Mouse (Mus musculus): ENCODE results near the gene Gm8653. TPM values are rescaled to one million over a fixed set of nuclear protein-coding genes. Genes with fewer than 3 reads are reported as not detected.
"Not testable (repeated sequence)": the region's sequence is repeated elsewhere in the genome, so short reads cannot be mapped to it uniquely, and the experiment has no call there.

Gm8653 gene
- polyA plus RNA-seq (2012; rRNA removed) (not detected in 2 replicates), polyA plus RNA-seq (2014; fragmentation: Nextera tagmentation; extraction: Ambion mirVana) (not detected in 2 replicates)

DNA sequence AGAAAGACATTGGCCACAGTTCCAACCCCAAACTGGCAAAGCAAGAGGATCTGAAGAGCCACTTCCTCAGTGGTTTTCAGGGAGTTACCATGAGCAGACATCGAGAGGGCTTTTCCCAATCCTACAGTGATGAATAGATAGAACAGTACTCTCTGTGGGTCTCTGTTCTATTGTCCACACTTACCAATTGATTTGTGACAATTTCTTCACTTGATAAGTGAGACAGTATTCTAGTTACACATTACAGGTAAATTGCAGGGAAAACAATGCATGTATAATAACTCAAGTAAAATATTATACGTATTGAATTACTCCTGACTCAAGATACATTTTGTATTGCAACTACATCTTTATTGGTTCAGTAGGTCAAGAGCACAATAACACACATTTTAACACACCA lies at the start of gene Gm8653:
Gene Gm8653, minus strand, starts transcription at position 101 of the 400 bp plus-strand sequence.
- not testable (repeated sequence) for H3K4me3 ChIP-seq (ENCODE audit: insufficient read depth in 1 of 2, low read depth in 2 of 2, low read length in 2 of 2); H3K36me3 ChIP-seq (replicated peaks; ENCODE audit: control insufficient read depth, insufficient read depth, low read depth); H3K9me3 ChIP-seq (ENCODE audit: control insufficient read depth, low read length); DNase-seq (ENCODE audit: low read depth in 3 of 3, low spot score in 3 of 3); H3K9ac ChIP-seq (replicated peaks); H3K27me3 ChIP-seq (ENCODE audit: control insufficient read depth, insufficient read depth, low read length); ATAC-seq (ENCODE audit: insufficient read depth); H3K27ac ChIP-seq; H3K4me1 ChIP-seq (replicated peaks; ENCODE audit: control insufficient read depth in 2 of 2, insufficient read depth in 2 of 2, low read length in 1 of 2); H3K4me2 ChIP-seq (ENCODE audit: low read depth)
- no CpG with 5 or more reads among the region's 2 CpGs for WGBS (ENCODE audit: insufficient replicate concordance)

- H3K9ac ChIP-seq (replicated peaks); H3K27ac ChIP-seq; H3K36me3 ChIP-seq (replicated peaks; ENCODE audit: control insufficient read depth, insufficient read depth, low read depth); H3K9me3 ChIP-seq (ENCODE audit: control insufficient read depth, low read length); H3K4me1 ChIP-seq (replicated peaks; ENCODE audit: control insufficient read depth in 2 of 2, insufficient read depth in 2 of 2, low read length in 1 of 2); H3K27me3 ChIP-seq (ENCODE audit: control insufficient read depth, insufficient read depth, low read length); H3K4me3 ChIP-seq (ENCODE audit: insufficient read depth in 1 of 2, low read depth in 2 of 2, low read length in 2 of 2); DNase-seq (ENCODE audit: low read depth in 3 of 3, low spot score in 3 of 3); ATAC-seq (ENCODE audit: insufficient read depth); H3K4me2 ChIP-seq (ENCODE audit: low read depth): not testable (repeated sequence)
- 4% methylated on average over 1 of the region's 2 CpGs for WGBS (ENCODE audit: insufficient replicate concordance)
Observed at GRCm38 (mm10) chr7:22229384-22229783, 28.3 kb upstream of the Gm8653 start, which contains the start of gene Gm8453. Gene Gm8453, minus strand, starts transcription at chr7:22229484.

DNA sequence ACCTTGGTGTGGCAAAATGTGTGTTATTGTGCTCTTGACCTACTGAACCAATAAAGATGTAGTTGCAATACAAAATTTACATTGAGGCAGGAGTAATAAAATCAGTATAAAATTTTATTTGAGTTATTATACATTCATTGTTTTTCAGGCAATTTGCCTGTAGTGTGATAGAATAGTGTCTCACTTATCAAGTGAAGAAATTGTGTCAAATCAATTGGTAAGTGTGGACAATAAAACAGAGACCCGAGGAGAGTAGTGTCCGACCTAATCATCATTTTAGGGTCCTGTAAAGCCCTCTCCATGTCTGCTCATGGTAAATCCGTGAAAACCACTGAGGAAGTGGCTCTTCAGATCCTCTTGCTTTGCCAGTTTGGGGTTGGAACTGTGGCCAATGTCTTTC lies 12.0 kb downstream of the Gm8653 start, which contains the start of gene Vmn1r143:
Gene Vmn1r143, plus strand, starts transcription at position 301 of the 400 bp plus-strand sequence.
- not testable (repeated sequence) for H3K9ac ChIP-seq (replicated peaks)

GRCm38 (mm10) chr7:22163935-22164334 lies 37.1 kb downstream of the Gm8653 start, which contains the start of gene Vmn1r142:
Gene Vmn1r142, minus strand, starts transcription at chr7:22164035.
- H3K9ac ChIP-seq (replicated peaks); H3K4me1 ChIP-seq (replicated peaks; ENCODE audit: control insufficient read depth in 2 of 2, insufficient read depth in 2 of 2, low read length in 1 of 2); H3K4me2 ChIP-seq (ENCODE audit: low read depth); H3K27ac ChIP-seq; H3K27me3 ChIP-seq (ENCODE audit: control insufficient read depth, insufficient read depth, low read length); H3K36me3 ChIP-seq (replicated peaks; ENCODE audit: control insufficient read depth, insufficient read depth, low read depth); H3K9me3 ChIP-seq (ENCODE audit: control insufficient read depth, low read length); DNase-seq (ENCODE audit: low read depth in 3 of 3, low spot score in 3 of 3); H3K4me3 ChIP-seq (ENCODE audit: insufficient read depth in 1 of 2, low read depth in 2 of 2, low read length in 2 of 2); ATAC-seq (ENCODE audit: insufficient read depth): not testable (repeated sequence)
- no CpG with 5 or more reads among the region's 3 CpGs for WGBS (ENCODE audit: insufficient replicate concordance)

More for the DNA sequence above, 12.0 kb downstream of the Gm8653 start, which contains the start of gene Vmn1r143:
- H3K4me3 ChIP-seq (ENCODE audit: insufficient read depth in 1 of 2, low read depth in 2 of 2, low read length in 2 of 2); H3K36me3 ChIP-seq (replicated peaks; ENCODE audit: control insufficient read depth, insufficient read depth, low read depth); H3K4me2 ChIP-seq (ENCODE audit: low read depth); H3K27me3 ChIP-seq (ENCODE audit: control insufficient read depth, insufficient read depth, low read length); DNase-seq (ENCODE audit: low read depth in 3 of 3, low spot score in 3 of 3); H3K27ac ChIP-seq; ATAC-seq (ENCODE audit: insufficient read depth); H3K4me1 ChIP-seq (replicated peaks; ENCODE audit: control insufficient read depth in 2 of 2, insufficient read depth in 2 of 2, low read length in 1 of 2); H3K9me3 ChIP-seq (ENCODE audit: control insufficient read depth, low read length): not testable (repeated sequence)
- WGBS (ENCODE audit: insufficient replicate concordance) = no CpG with 5 or more reads among the region's 3 CpGs

Other genes starting within 250 kb of the Gm8653 start
- not detected in 2 replicates for gene Vmn1r137, start 206.7 kb downstream of the Gm8653 start, polyA plus RNA-seq (2012; rRNA removed)
- gene Vmn1r137, start 206.7 kb downstream of the Gm8653 start, polyA plus RNA-seq (2014; fragmentation: Nextera tagmentation; extraction: Ambion mirVana) = not detected in 2 replicates
- not detected in 2 replicates for gene Vmn1r138, start 172.4 kb downstream of the Gm8653 start, polyA plus RNA-seq (2012; rRNA removed)
- not detected in 2 replicates for gene Vmn1r138, start 172.4 kb downstream of the Gm8653 start, polyA plus RNA-seq (2014; fragmentation: Nextera tagmentation; extraction: Ambion mirVana)
- gene Gm6176, start 145.0 kb downstream of the Gm8653 start, polyA plus RNA-seq (2012; rRNA removed) = not detected in 2 replicates
- not detected in 2 replicates for gene Gm6176, start 145.0 kb downstream of the Gm8653 start, polyA plus RNA-seq (2014; fragmentation: Nextera tagmentation; extraction: Ambion mirVana)
- gene Vmn1r139, start 132.2 kb downstream of the Gm8653 start, polyA plus RNA-seq (2012; rRNA removed) = not detected in 2 replicates
- not detected in 2 replicates for gene Vmn1r139, start 132.2 kb downstream of the Gm8653 start, polyA plus RNA-seq (2014; fragmentation: Nextera tagmentation; extraction: Ambion mirVana)
- gene Gm16451, start 83.0 kb downstream of the Gm8653 start, polyA plus RNA-seq (2012; rRNA removed) = not detected in 2 replicates
- gene Gm16451, start 83.0 kb downstream of the Gm8653 start, polyA plus RNA-seq (2014; fragmentation: Nextera tagmentation; extraction: Ambion mirVana) = not detected in 2 replicates
- gene Gm10666, start 66.5 kb downstream of the Gm8653 start, polyA plus RNA-seq (2012; rRNA removed) = not detected in 2 replicates
- gene Gm10666, start 66.5 kb downstream of the Gm8653 start, polyA plus RNA-seq (2014; fragmentation: Nextera tagmentation; extraction: Ambion mirVana) = not detected in 2 replicates
- gene Vmn1r142, start 37.2 kb downstream of the Gm8653 start, polyA plus RNA-seq (2012; rRNA removed) = not detected in 2 replicates
- gene Vmn1r142, start 37.2 kb downstream of the Gm8653 start, polyA plus RNA-seq (2014; fragmentation: Nextera tagmentation; extraction: Ambion mirVana) = not detected in 2 replicates
- not detected in 2 replicates for gene Vmn1r143, start 11.9 kb downstream of the Gm8653 start, polyA plus RNA-seq (2012; rRNA removed)
- not detected in 2 replicates for gene Vmn1r143, start 11.9 kb downstream of the Gm8653 start, polyA plus RNA-seq (2014; fragmentation: Nextera tagmentation; extraction: Ambion mirVana)
- not detected in 2 replicates for gene Gm8453, start 28.2 kb upstream of the Gm8653 start, polyA plus RNA-seq (2012; rRNA removed)
- not detected in 2 replicates for gene Gm8453, start 28.2 kb upstream of the Gm8653 start, polyA plus RNA-seq (2014; fragmentation: Nextera tagmentation; extraction: Ambion mirVana)
- gene Gm4187, start 128.5 kb upstream of the Gm8653 start, polyA plus RNA-seq (2012; rRNA removed) = not detected in 2 replicates
- not detected in 2 replicates for gene Gm4187, start 128.5 kb upstream of the Gm8653 start, polyA plus RNA-seq (2014; fragmentation: Nextera tagmentation; extraction: Ambion mirVana)
- gene Gm8660, start 169.8 kb upstream of the Gm8653 start, polyA plus RNA-seq (2012; rRNA removed) = not detected in 2 replicates
- gene Gm8660, start 169.8 kb upstream of the Gm8653 start, polyA plus RNA-seq (2014; fragmentation: Nextera tagmentation; extraction: Ambion mirVana) = not detected in 2 replicates
- gene Vmn1r148, start 212.3 kb upstream of the Gm8653 start, polyA plus RNA-seq (2012; rRNA removed) = not detected in 2 replicates
- gene Vmn1r148, start 212.3 kb upstream of the Gm8653 start, polyA plus RNA-seq (2014; fragmentation: Nextera tagmentation; extraction: Ambion mirVana) = not detected in 2 replicates
- not detected in 2 replicates for gene Vmn1r149, start 237.0 kb upstream of the Gm8653 start, polyA plus RNA-seq (2012; rRNA removed)
- not detected in 2 replicates for gene Vmn1r149, start 237.0 kb upstream of the Gm8653 start, polyA plus RNA-seq (2014; fragmentation: Nextera tagmentation; extraction: Ambion mirVana)

Data from liver, embryonic 14.5 days (tissue).